Mouse (Mus musculus): ENCODE measurements around the gene Gm49361.

GRCm38 (mm10) chr14:57718245-57718644 lies 27.7 kb downstream of the Gm49361 start:
- TF ChIP-seq POLR2A (IDR thresholded peaks at IDR 0.05; ENCODE audit: low read depth, low read length) (no peak), CTCF (IDR thresholded peaks at IDR 0.05; ENCODE audit: extremely low read depth, insufficient read length, insufficient replicate concordance, low read depth, low read length) (no peak)

All from small intestine, adult 2 months (tissue).